Mouse (Mus musculus): Measurements from ENCODE around the gene Lrba. TPM values are rescaled to one million over a fixed set of nuclear protein-coding genes. Genes with fewer than 3 reads are reported as not detected.

Gene Lrba
- polyA plus RNA-seq, 1 experiment from 2014 or later: 4.6 TPM

- H3K4me1 ChIP-seq: no peaks in the 10 kb centered on the region
- H3K27me3 ChIP-seq (replicated peaks): no peaks in the 10 kb centered on the region
- 69% methylated on average over 1 of the region's 1 CpGs for WGBS
- no peak overlapping the region for H3K9ac ChIP-seq
- no peak overlapping the region for H3K4me3 ChIP-seq (replicated peaks)
- no peak overlapping the region for H3K27ac ChIP-seq
- H3K9me3 ChIP-seq: no peaks in the 10 kb centered on the region
- H3K36me3 ChIP-seq: no peaks in the 10 kb centered on the region
- no peak overlapping the region for H3K4me2 ChIP-seq
- ATAC-seq (ENCODE audit: insufficient read depth, low FRiP score, low read depth): no peak
Measured at GRCm38 (mm10) chr3:86711530-86711929, 487.1 kb downstream of the Lrba start.

- Histone ChIP-seq H3K4me2 (no peak overlapping the region), H3K9me3 (no peaks in the 10 kb centered on the region), H3K4me3 (replicated peaks) (no peak overlapping the region), H3K27ac (no peak overlapping the region), H3K36me3 (no peaks in the 10 kb centered on the region), H3K27me3 (replicated peaks) (no peaks in the 10 kb centered on the region), H3K9ac (no peak overlapping the region), H3K4me1 (no peaks in the 10 kb centered on the region)
- no peak for ATAC-seq (ENCODE audit: insufficient read depth, low FRiP score, low read depth)
- 68% methylated on average over 3 of the region's 3 CpGs for WGBS
Measured at GRCm38 (mm10) chr3:86712758-86713157, 488.3 kb downstream of the Lrba start.

- Histone ChIP-seq H3K27ac (no peak overlapping the region), H3K9me3 (no peaks in the 10 kb centered on the region), H3K36me3 (no peaks in the 10 kb centered on the region), H3K4me1 (no peaks in the 10 kb centered on the region), H3K27me3 (replicated peaks) (no peaks in the 10 kb centered on the region), H3K4me2 (no peak overlapping the region), H3K9ac (no peak overlapping the region), H3K4me3 (replicated peaks) (no peak overlapping the region)
- WGBS: 71% methylated on average over 2 of the region's 2 CpGs
- no peak for ATAC-seq (ENCODE audit: insufficient read depth, low FRiP score, low read depth)
Measured at GRCm38 (mm10) chr3:86714446-86714845, 490.0 kb downstream of the Lrba start.

GRCm38 (mm10) chr3:86723415-86724298 lies 499.2 kb downstream of the Lrba start:
- no peaks in the 10 kb centered on the region for H3K36me3 ChIP-seq
- H3K27ac ChIP-seq: peak overlapping the region; percentile 42; the same call in 1 of the 2 replicates
- H3K4me1 ChIP-seq: peaks cover 10% of the 10 kb centered on the region
- no peaks in the 10 kb centered on the region for H3K27me3 ChIP-seq (replicated peaks)
- no peak overlapping the region for H3K9ac ChIP-seq
- no peak overlapping the region for H3K4me3 ChIP-seq (replicated peaks)
- H3K4me2 ChIP-seq: no peak overlapping the region
- H3K9me3 ChIP-seq: no peaks in the 10 kb centered on the region
- WGBS: 20% methylated on average over 9 of the region's 9 CpGs
- no peak for ATAC-seq (ENCODE audit: insufficient read depth, low FRiP score, low read depth)

GRCm38 (mm10) chr3:86725113-86725512 lies 500.6 kb downstream of the Lrba start:
- H3K27me3 ChIP-seq (replicated peaks): no peaks in the 10 kb centered on the region
- H3K36me3 ChIP-seq: no peaks in the 10 kb centered on the region
- no peak overlapping the region for H3K4me2 ChIP-seq
- peak overlapping the region; percentile 40; the same call in 1 of the 2 replicates for H3K27ac ChIP-seq
- no peak for ATAC-seq (ENCODE audit: insufficient read depth, low FRiP score, low read depth)
- peaks cover 10% of the 10 kb centered on the region for H3K4me1 ChIP-seq
- no peak overlapping the region for H3K9ac ChIP-seq
- H3K9me3 ChIP-seq: no peaks in the 10 kb centered on the region
- no peak overlapping the region for H3K4me3 ChIP-seq (replicated peaks)
- WGBS: 28% methylated on average over 9 of the region's 9 CpGs

GRCm38 (mm10) chr3:86738831-86739230 lies 514.4 kb downstream of the Lrba start:
- Histone ChIP-seq H3K27ac (no peak overlapping the region), H3K36me3 (no peaks in the 10 kb centered on the region), H3K4me1 (no peaks in the 10 kb centered on the region), H3K9ac (no peak overlapping the region), H3K4me3 (replicated peaks) (no peak overlapping the region), H3K27me3 (replicated peaks) (no peaks in the 10 kb centered on the region), H3K9me3 (no peaks in the 10 kb centered on the region), H3K4me2 (no peak overlapping the region)
- WGBS: 75% methylated on average over 3 of the region's 3 CpGs
- ATAC-seq (ENCODE audit: insufficient read depth, low FRiP score, low read depth): no peak

GRCm38 (mm10) chr3:86739745-86740144 lies 515.3 kb downstream of the Lrba start:
- 92% methylated on average over 4 of the region's 4 CpGs for WGBS
- H3K36me3 ChIP-seq: no peaks in the 10 kb centered on the region
- no peak for ATAC-seq (ENCODE audit: insufficient read depth, low FRiP score, low read depth)
- no peaks in the 10 kb centered on the region for H3K9me3 ChIP-seq
- no peak overlapping the region for H3K4me2 ChIP-seq
- no peak overlapping the region for H3K4me3 ChIP-seq (replicated peaks)
- H3K9ac ChIP-seq: no peak overlapping the region
- no peaks in the 10 kb centered on the region for H3K4me1 ChIP-seq
- H3K27ac ChIP-seq: no peak overlapping the region
- H3K27me3 ChIP-seq (replicated peaks): no peaks in the 10 kb centered on the region

- Histone ChIP-seq H3K27ac (no peak overlapping the region), H3K4me2 (no peak overlapping the region), H3K27me3 (replicated peaks) (no peaks in the 10 kb centered on the region), H3K36me3 (no peaks in the 10 kb centered on the region), H3K9ac (no peak overlapping the region), H3K4me1 (no peaks in the 10 kb centered on the region), H3K4me3 (replicated peaks) (no peak overlapping the region), H3K9me3 (no peaks in the 10 kb centered on the region)
- no peak for ATAC-seq (ENCODE audit: insufficient read depth, low FRiP score, low read depth)
- WGBS: 79% methylated on average over 4 of the region's 4 CpGs
Measured at GRCm38 (mm10) chr3:86745348-86745747, 520.9 kb downstream of the Lrba start.

- no peaks in the 10 kb centered on the region for H3K36me3 ChIP-seq
- H3K27me3 ChIP-seq (replicated peaks): no peaks in the 10 kb centered on the region
- H3K9me3 ChIP-seq: no peaks in the 10 kb centered on the region
- H3K4me1 ChIP-seq: no peaks in the 10 kb centered on the region
- no peak overlapping the region for H3K4me2 ChIP-seq
- 77% methylated on average over 10 of the region's 10 CpGs for WGBS
- no peak overlapping the region for H3K4me3 ChIP-seq (replicated peaks)
- H3K27ac ChIP-seq: no peak overlapping the region
- ATAC-seq (ENCODE audit: insufficient read depth, low FRiP score, low read depth): no peak
- no peak overlapping the region for H3K9ac ChIP-seq
Measured at GRCm38 (mm10) chr3:86745769-86746512, 521.5 kb downstream of the Lrba start.

GRCm38 (mm10) chr3:86750652-86751051 lies 526.2 kb downstream of the Lrba start:
- H3K27me3 ChIP-seq (replicated peaks): no peaks in the 10 kb centered on the region
- no peak overlapping the region for H3K4me3 ChIP-seq (replicated peaks)
- no peak overlapping the region for H3K27ac ChIP-seq
- no peaks in the 10 kb centered on the region for H3K9me3 ChIP-seq
- H3K4me2 ChIP-seq: no peak overlapping the region
- H3K9ac ChIP-seq: no peak overlapping the region
- no peaks in the 10 kb centered on the region for H3K4me1 ChIP-seq
- 39% methylated on average over 7 of the region's 7 CpGs for WGBS
- ATAC-seq (ENCODE audit: insufficient read depth, low FRiP score, low read depth): no peak
- H3K36me3 ChIP-seq: no peaks in the 10 kb centered on the region

- WGBS: 41% methylated on average over 6 of the region's 6 CpGs
- H3K4me3 ChIP-seq (replicated peaks): no peak overlapping the region
- H3K9me3 ChIP-seq: no peaks in the 10 kb centered on the region
- H3K36me3 ChIP-seq: no peaks in the 10 kb centered on the region
- no peak overlapping the region for H3K9ac ChIP-seq
- no peak overlapping the region for H3K4me2 ChIP-seq
- H3K27ac ChIP-seq: no peak overlapping the region; the same call in 1 of the 2 replicates
- no peaks in the 10 kb centered on the region for H3K27me3 ChIP-seq (replicated peaks)
- no peak for ATAC-seq (ENCODE audit: insufficient read depth, low FRiP score, low read depth)
- H3K4me1 ChIP-seq: no peaks in the 10 kb centered on the region
Measured at GRCm38 (mm10) chr3:86754178-86754577, 529.7 kb downstream of the Lrba start.

All from stomach, embryonic 15.5 days (tissue).